Mouse (Mus musculus) left cerebral cortex, postnatal 4 days (tissue): ENCODE results near the gene Gm14418. TPM values are rescaled to one million over a fixed set of nuclear protein-coding genes. Genes with fewer than 3 reads are reported as not detected.
"Not testable (repeated sequence)": the region's sequence is repeated elsewhere in the genome, so short reads cannot be mapped to it uniquely, and the experiment has no call there.

Experiments
- DNase-seq: peaks from one replicate; pipeline ENCODE4 v3.0.0-alpha.2; 2022
- intact Hi-C: fragments of 180-260 bp; cut with DNase I; formaldehyde crosslinking; loops from one replicate; pipeline ENCODE4 v1.15.1; 2025
- total RNA-seq, 2 experiments: library from RNA; stranded (reverse); gene quantifications; 2 replicates each; pipeline ENCODE4 v1.2.3; 2021

Gm14418 gene
- total RNA-seq: 10 to 100 TPM; 21.5 to 21.8 TPM

- DNase-seq, intact Hi-C loops: not testable (repeated sequence)
Measured at GRCm38 (mm10) chr2:177398096-177398495, at the start of gene Gm14418. Gene Gm14418, minus strand, starts transcription at chr2:177398320.

Other genes starting within 250 kb of the Gm14418 start
- gene Gm14410, start 191.9 kb downstream of the Gm14418 start, total RNA-seq: 10 to 100 TPM; 28.9 to 34.2 TPM
- gene Gm14409, start 131.3 kb downstream of the Gm14418 start, total RNA-seq: under 1 TPM; 0.46 to 0.80 TPM
- under 1 TPM; 0.76 to 0.89 TPM for gene Gm14412, start 74.0 kb downstream of the Gm14418 start, total RNA-seq
- gene Zfp970, start 66.4 kb upstream of the Gm14418 start, total RNA-seq: 10 to 100 TPM; 15.0 to 18.8 TPM
- 10 to 100 TPM; 19.2 TPM for gene Gm14403, start 99.9 kb upstream of the Gm14418 start, total RNA-seq
- gene Gm14406, start 179.9 kb upstream of the Gm14418 start, total RNA-seq: not detected